Mouse (Mus musculus) heart, embryonic 10.5 days (tissue): Measurements from ENCODE around the gene Rmdn3. TPM values are rescaled to one million over a fixed set of nuclear protein-coding genes. Genes with fewer than 3 reads are reported as not detected.
A peak's percentile ranks its signal among the peaks of the same experiment; 100 is the strongest.

Experiments used
- DNase-seq: peaks from one replicate; pipeline ENCODE4 v3.0.0-alpha.2; 2017; ENCODE audit warnings: low spot score
- H3K27ac ChIP-seq: fragments of 300-500 bp; sonication (generic); 2 replicates; pipeline ENCODE4 v1.5.1; 2016; ENCODE audit warnings: mild to moderate bottlenecking
- H3K27me3 ChIP-seq: fragments of 300-500 bp; sonication (generic); 2 replicates; pipeline ENCODE4 v1.6.1; 2016; ENCODE audit warnings: mild to moderate bottlenecking; ENCODE audit not compliant: poor library complexity, insufficient read depth, severe bottlenecking
- H3K36me3 ChIP-seq: fragments of 300-500 bp; sonication (generic); 2 replicates; pipeline ENCODE4 v1.6.1; 2016; ENCODE audit warnings: mild to moderate bottlenecking, moderate library complexity
- H3K4me1 ChIP-seq: fragments of 300-500 bp; sonication (generic); 2 replicates; pipeline ENCODE4 v1.6.1; 2016; ENCODE audit warnings: mild to moderate bottlenecking
- H3K4me3 ChIP-seq: fragments of 300-500 bp; sonication (generic); 2 replicates; pipeline ENCODE4 v1.5.1; 2016; ENCODE audit warnings: mild to moderate bottlenecking, moderate library complexity
- H3K9me3 ChIP-seq: fragments of 300-500 bp; sonication (generic); 2 replicates; pipeline ENCODE4 v1.6.1; 2016; ENCODE audit warnings: mild to moderate bottlenecking, moderate library complexity
- WGBS: fragments of 180-500 bp; shearing (Covaris S2); methylation state at CpG from one replicate; pipeline ENCODE4 v1.1.7; 2016; 5-methylcytosine and 5-hydroxymethylcytosine counted together
- polyA plus RNA-seq: library from polyadenylated mRNA; unstranded; fragments of >200 nt; fragmentation: Nextera tagmentation; extraction: Ambion mirVana; gene quantifications from 2 replicates; pipeline ENCODE4 v1.2.1, GENCODE M21; 2016

Rmdn3 gene
- polyA plus RNA-seq, 1 experiment from 2014 or later, result 43.8 TPM

DNA sequence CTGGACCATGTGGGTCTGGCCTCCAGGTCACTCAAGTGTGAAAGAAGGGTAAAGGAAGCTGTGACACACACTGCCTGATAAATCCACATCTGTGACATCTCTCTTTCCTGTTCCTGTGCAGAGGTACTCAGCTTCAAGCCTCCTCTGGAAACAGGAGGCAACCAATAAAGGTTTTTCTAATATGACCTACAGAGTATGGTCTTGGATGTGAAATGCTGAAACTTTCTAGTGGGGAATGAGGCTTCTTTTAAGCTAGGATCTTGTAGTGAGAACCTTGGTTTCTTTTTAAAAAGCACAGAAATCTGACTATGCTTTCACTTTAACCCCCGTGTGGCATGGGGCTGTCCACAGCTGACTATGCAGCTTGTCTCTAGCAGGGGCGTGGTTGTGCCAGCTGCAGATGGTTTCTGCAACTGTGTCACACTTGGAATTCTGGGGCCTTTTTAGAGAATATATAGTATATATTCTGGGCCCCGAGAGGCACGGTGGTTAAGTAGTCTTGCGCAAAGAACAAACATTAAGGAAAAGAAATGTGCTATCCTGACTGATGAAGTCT, 20.6 kb upstream of the Rmdn3 start:
- WGBS, result 86% methylated on average over 5 of the region's 5 CpGs
- no peak overlapping the region for H3K27ac ChIP-seq
- H3K4me3 ChIP-seq, result no peak overlapping the region
- no peak for DNase-seq
- H3K27me3 ChIP-seq, result peaks cover 13% of the 10 kb centered on the region
- peaks cover 30% of the 10 kb centered on the region for H3K36me3 ChIP-seq
- peaks cover 34% of the 10 kb centered on the region for H3K4me1 ChIP-seq
- no peaks in the 10 kb centered on the region for H3K9me3 ChIP-seq

DNA sequence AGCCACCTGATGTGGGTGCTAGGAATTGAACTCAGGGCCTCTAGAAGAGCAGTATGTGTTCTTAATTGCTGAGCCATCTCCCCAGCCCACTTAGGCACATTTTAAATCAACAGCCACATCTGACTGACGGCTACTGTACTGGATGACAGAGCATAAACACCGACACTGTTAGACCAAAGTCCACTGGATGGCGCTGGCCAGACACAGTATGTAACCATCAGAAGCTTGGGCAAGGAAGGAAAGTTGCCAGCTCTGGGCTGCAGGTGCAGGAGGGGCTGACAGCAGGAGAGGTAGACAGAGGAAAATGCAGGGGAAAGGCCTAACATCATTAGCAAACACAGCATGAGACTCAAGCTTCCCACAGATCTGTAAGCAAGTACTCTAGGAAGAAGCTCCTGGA, 19.9 kb upstream of the Rmdn3 start:
- Histone ChIP-seq H3K36me3 (peaks cover 35% of the 10 kb centered on the region), H3K27me3 (peaks cover 13% of the 10 kb centered on the region), H3K4me3 (no peak overlapping the region), H3K4me1 (peaks cover 41% of the 10 kb centered on the region), H3K27ac (no peak overlapping the region), H3K9me3 (no peaks in the 10 kb centered on the region)
- DNase-seq, result no peak
- WGBS, result 45% methylated on average over 3 of the region's 3 CpGs

DNA sequence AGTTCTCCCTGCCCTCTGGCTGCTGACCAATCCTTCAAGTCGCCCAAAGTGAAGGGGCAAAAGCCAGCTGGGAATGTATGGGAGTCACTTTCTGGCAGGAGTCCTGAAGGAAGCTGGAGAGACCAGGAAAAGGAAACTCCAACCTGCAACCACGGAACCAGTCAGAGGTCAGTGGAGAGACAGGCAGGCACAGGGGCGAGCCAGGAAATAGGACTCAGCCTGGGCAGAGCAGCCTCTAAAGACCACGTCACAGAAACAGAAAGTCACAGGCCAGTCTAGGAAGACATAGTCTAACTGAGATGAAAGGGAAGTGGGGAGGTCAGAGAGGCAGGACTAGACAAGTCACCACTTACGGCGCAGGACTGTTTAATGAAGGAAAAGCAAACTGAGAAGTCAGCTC, 18.8 kb upstream of the Rmdn3 start:
- 0 out of 2 replicates have a peak overlapping the region, but pooled peaks have one; percentile 49 for H3K27ac ChIP-seq
- 55% methylated on average over 6 of the region's 6 CpGs for WGBS
- H3K36me3 ChIP-seq, result peaks cover 30% of the 10 kb centered on the region

DNA sequence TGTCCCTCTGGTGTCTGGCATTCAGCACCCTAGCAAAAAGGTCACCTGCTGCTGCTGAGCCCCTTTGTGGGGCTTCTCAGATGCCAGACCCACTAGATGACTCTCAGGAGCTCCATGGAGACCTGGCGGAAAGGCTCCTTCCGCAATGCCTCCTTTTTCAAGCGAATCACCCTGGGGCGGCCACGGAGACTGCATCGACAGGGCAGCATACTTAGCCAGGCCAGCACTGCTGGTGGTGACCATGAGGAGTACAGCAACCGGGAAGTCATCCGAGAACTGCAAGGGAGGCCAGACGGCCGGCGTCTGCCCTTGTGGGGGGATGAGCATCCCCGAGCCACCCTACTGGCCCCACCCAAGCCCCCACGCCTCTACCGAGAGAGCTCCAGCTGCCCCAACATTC, 18.0 kb upstream of the Rmdn3 start:
- no peaks in the 10 kb centered on the region for H3K9me3 ChIP-seq
- no peak overlapping the region for H3K4me3 ChIP-seq
- peaks cover 23% of the 10 kb centered on the region for H3K36me3 ChIP-seq
- peaks cover 43% of the 10 kb centered on the region for H3K4me1 ChIP-seq
- peak overlapping the region; percentile 49 for H3K27ac ChIP-seq
- H3K27me3 ChIP-seq, result peaks cover 17% of the 10 kb centered on the region
- DNase-seq, result no peak
- 54% methylated on average over 14 of the region's 14 CpGs for WGBS

More for the DNA sequence above, 18.8 kb upstream of the Rmdn3 start:
- H3K4me3 ChIP-seq, result no peak overlapping the region
- H3K4me1 ChIP-seq, result peaks cover 43% of the 10 kb centered on the region
- H3K27me3 ChIP-seq, result peaks cover 13% of the 10 kb centered on the region
- DNase-seq, result no peak
- H3K9me3 ChIP-seq, result no peaks in the 10 kb centered on the region

DNA sequence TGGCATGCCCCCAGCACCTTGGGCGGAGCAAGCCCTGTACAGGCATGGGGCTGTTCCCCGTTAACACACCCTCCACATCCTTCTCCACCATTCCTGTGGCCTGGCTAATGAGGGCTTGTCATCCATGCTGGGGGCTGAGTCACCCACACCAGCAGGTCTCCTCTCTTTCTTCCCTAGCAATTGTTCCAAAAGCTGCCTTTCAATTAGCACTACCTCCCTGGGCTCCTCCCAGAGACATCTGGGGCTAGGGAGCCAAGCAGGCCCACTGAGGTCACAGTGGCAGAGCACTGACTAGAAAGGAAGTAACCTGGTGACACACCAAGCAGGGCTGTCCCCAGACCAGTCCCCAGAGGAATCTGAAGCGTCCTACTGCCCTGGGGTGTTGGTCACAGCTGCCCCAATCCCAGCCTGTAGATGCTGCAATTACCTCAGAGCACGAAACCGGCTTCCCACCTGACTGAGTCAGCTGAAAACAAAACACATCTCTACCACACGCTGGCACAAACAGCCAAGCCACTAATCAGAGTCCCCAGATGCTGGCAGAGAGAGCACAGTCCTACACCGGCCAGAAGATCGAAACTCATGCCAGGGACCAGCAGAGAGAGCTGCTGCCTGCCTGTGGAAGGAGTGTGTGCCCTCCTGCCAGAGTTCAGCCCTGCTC, 17.3 kb upstream of the Rmdn3 start, which contains the start of gene Gm14137:
Gene Gm14137, plus strand, starts transcription at position 519 of the 661 bp plus-strand sequence.
- 50% methylated on average over 8 of the region's 8 CpGs for WGBS
- H3K9me3 ChIP-seq, result no peaks in the 10 kb centered on the region
- H3K27ac ChIP-seq, result peak within 1 kb of the TSS; percentile 75
- H3K4me3 ChIP-seq, result peak within 1 kb of the TSS; percentile 43
- peaks cover 16% of the 10 kb centered on the region for H3K36me3 ChIP-seq
- H3K4me1 ChIP-seq, result peaks cover 43% of the 10 kb centered on the region
- DNase-seq, result no peak
- peaks cover 24% of the 10 kb centered on the region for H3K27me3 ChIP-seq

DNA sequence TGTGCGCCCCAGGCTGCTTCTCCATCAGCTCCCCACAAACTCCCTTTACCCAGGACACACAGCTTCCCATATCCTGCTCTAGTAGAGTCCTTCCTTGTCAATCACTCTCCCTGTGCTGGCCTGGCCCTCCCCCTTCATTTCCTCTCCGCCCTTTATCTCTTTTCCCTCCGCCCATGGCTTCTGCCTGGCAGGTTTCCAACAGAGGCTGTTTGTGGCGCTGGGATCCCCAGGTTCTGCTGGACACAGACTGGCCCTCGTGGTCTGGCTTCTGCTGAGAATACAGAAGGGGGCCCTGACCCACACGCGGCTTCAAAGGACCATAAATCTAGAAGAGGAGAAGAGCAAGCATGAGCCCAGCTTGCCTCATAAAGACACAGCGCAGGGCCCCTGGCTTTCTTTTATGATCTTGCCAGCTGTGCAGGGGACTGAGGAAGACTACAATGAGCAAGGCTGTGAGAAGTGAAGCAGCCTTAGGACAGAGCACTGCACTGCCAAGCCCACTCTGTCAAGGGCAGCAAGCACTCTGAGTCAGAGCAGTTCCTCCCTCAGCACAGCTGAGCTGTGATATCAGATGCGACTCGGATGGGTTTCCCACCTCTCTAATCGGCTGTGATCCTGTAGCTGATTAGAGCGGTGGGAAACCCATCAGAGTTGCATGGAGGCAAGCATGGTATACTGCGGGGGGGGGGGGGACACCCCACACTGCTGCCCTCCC, 16.2 kb upstream of the Rmdn3 start:
- Histone ChIP-seq H3K4me1 (peaks cover 45% of the 10 kb centered on the region), H3K27ac (peak overlapping the region; percentile 75), H3K36me3 (peaks cover 8% of the 10 kb centered on the region; the same call in 1 of the 2 replicates), H3K4me3 (peak overlapping the region; percentile 43), H3K9me3 (no peaks in the 10 kb centered on the region), H3K27me3 (peaks cover 30% of the 10 kb centered on the region)
- peak; percentile 85 for DNase-seq
- 11% methylated on average over 13 of the region's 13 CpGs for WGBS

DNA sequence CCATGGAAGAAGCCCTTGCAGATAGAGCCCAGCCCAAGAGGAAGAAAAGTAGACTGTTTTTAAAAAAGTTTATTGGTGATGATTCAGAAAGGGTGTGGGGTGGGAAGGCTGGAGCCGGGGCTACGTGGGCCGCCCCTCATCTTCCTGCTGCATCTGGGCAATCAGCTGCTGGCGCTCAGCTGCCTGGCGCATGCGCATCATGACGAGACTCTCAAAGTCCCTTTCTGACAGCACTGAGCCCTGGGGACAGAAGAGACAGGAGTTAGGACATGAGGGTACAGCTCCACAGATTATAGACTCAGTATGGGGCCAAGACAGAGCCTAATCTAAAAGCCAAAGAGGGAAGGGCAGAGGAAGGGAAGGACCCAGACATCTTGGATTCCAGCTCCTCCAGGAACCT, 15.6 kb upstream of the Rmdn3 start:
- no peak overlapping the region; the same call in 1 of the 2 replicates for H3K4me3 ChIP-seq
- WGBS, result 74% methylated on average over 7 of the region's 7 CpGs
- DNase-seq, result no peak
- H3K27me3 ChIP-seq, result peaks cover 30% of the 10 kb centered on the region
- H3K36me3 ChIP-seq, result peaks cover 4% of the 10 kb centered on the region; the same call in 1 of the 2 replicates
- peaks cover 50% of the 10 kb centered on the region for H3K4me1 ChIP-seq
- peak overlapping the region; percentile 75 for H3K27ac ChIP-seq
- no peaks in the 10 kb centered on the region for H3K9me3 ChIP-seq

DNA sequence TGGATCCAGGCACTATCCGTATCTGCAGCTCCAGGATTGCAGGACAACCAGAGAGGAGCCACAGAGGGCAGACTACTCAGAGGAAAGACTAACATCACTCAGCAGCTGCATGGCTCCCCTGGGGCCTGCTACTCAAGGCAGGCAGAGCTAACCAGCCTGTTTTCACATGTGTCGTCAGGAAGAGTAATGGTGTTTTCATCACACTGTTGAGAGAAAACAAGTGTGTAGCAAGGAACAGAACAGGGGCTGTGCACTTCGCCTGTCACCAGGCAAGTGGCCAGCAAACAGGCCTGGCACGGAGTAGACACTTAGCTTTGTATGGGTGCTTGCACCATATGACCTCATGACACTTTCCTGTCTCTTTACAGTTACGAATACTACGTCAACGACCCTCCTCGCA, 14.7 kb upstream of the Rmdn3 start:
- H3K36me3 ChIP-seq, result peaks cover 4% of the 10 kb centered on the region; the same call in 1 of the 2 replicates
- 42% methylated on average over 8 of the region's 8 CpGs for WGBS
- peaks cover 34% of the 10 kb centered on the region for H3K27me3 ChIP-seq
- H3K9me3 ChIP-seq, result no peaks in the 10 kb centered on the region
- no peak overlapping the region for H3K27ac ChIP-seq
- peaks cover 57% of the 10 kb centered on the region for H3K4me1 ChIP-seq
- DNase-seq, result no peak
- H3K4me3 ChIP-seq, result no peak overlapping the region

DNA sequence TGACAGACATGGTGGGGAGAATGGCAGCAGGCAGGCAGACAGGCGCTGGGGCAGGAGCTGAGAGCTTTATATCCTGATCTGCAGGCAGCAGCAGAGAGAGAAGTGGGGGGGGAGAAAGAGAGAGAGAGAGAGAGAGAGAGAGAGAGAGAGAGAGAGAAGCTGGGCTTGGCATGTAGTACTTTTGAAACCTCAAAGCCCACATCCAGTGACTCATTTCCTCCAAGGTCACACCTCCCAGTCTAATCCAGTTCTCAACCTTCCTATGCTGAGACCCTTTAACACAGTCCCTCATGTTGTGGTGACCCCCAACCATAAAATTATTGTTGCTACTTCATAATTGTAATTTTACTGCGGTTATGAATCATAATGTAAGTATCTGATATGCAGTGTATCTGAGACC, 13.4 kb upstream of the Rmdn3 start:
- H3K4me3 ChIP-seq, result no peak overlapping the region
- no peak for DNase-seq
- peaks cover 4% of the 10 kb centered on the region; the same call in 1 of the 2 replicates for H3K36me3 ChIP-seq
- no peak overlapping the region for H3K27ac ChIP-seq
- WGBS, result 73% methylated on average over 2 of the region's 2 CpGs
- H3K4me1 ChIP-seq, result peaks cover 54% of the 10 kb centered on the region
- H3K9me3 ChIP-seq, result no peaks in the 10 kb centered on the region
- H3K27me3 ChIP-seq, result peaks cover 44% of the 10 kb centered on the region

DNA sequence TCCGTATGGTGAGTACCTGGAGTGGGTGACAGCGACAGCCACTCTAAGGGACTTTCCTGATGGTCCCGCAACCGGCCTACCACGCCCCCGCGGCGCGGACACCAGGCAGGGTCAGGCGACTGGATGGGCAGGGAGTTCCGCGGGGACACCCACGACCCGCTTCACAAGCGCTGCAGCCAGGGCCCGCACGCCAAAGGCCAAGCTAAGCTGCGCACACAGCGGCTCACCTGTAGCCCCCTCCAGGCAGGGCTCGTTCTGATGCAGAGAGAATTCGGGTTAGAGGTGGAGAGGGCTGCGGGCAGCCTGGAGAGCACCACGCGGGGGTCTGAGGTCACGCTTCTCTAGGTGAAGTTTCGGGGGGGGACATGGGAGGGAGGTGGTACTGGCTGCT, 11.0 kb upstream of the Rmdn3 start:
- DNase-seq, result no peak
- Histone ChIP-seq H3K4me1 (peaks cover 31% of the 10 kb centered on the region), H3K4me3 (peak overlapping the region; percentile 73), H3K27me3 (peaks cover 44% of the 10 kb centered on the region), H3K36me3 (peaks cover 4% of the 10 kb centered on the region; the same call in 1 of the 2 replicates), H3K9me3 (no peaks in the 10 kb centered on the region), H3K27ac (peak overlapping the region; percentile 72)
- WGBS, result 4% methylated on average over 26 of the region's 26 CpGs

DNA sequence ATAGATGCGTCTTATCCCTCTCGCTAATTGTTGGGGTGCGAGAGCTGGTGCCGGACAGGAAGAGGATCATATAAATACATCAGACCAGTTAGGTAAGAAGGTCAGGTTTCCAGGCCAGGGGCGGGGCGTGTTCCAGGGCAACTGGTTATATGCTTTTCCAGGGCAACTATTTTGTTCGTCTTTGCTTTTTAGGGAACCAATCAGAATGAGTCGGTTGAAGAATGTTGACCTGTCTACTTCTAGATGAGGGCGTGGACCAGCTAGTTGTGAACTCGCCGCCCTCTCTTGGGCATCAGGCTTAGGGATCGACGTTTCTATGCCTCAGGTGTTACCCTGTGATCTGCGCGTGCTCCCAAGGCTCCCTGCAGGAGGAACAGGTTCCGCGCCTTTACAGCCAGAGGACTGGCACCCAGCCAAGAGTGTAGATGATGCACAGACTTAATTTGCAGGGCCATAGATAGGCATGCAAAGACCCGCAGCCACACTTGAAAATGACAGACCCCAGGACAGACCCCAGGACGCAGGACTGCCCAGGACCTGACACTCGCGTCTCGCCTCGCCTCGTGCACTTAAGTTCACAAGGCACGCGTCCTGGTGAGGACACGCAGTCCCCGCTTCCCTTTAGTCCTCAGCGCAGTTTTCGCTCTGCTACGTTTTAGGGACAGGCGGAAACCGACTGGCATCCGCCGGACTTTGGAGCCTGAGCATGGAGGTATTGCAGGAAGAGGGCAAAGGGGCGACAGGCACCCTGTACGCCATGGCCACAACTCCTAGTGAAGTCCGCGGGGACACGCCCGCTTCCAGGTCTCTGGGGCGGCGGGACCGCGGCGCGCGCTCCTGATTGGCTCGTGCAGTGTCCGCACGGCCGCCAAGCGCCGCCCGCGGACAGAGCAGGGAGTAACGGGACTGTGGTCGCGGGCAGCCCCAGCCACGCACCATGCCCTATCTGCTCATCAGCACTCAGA, 10.3 kb upstream of the Rmdn3 start, which contains the start of gene Gchfr:
Gene Gchfr, plus strand, starts transcription at position 873 of the 965 bp plus-strand sequence.
- peak; percentile 86 for DNase-seq
- no peaks in the 10 kb centered on the region for H3K9me3 ChIP-seq
- H3K27me3 ChIP-seq, result peaks cover 44% of the 10 kb centered on the region
- peaks cover 4% of the 10 kb centered on the region; the same call in 1 of the 2 replicates for H3K36me3 ChIP-seq
- H3K4me1 ChIP-seq, result peaks cover 24% of the 10 kb centered on the region
- H3K27ac ChIP-seq, result peak within 1 kb of the TSS; percentile 72
- under 1% methylated on average over 60 of the region's 60 CpGs for WGBS
- peak within 1 kb of the TSS; percentile 73 for H3K4me3 ChIP-seq

DNA sequence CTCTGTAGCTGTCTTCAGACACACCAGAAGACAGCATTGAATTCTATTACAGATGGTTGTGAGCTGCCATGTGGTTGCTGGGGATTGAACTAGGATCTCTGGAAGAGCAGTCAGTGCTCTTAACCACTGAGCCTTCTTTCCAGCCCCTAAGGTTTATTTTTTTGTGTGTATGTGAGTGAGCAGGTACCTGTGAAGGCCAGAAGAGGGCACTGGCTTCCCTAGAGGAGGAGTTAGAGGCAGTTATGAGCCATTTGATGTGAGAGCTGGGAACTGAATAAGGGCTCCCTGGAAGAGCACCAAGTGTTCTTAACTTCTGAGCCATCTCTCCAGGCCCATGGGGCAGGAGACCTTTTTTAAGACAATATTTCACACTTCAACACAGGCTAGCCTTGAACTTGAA, 8.6 kb upstream of the Rmdn3 start:
- no peaks in the 10 kb centered on the region for H3K36me3 ChIP-seq
- peaks cover 27% of the 10 kb centered on the region for H3K4me1 ChIP-seq
- H3K9me3 ChIP-seq, result no peaks in the 10 kb centered on the region
- H3K27ac ChIP-seq, result no peak overlapping the region
- H3K27me3 ChIP-seq, result peaks cover 44% of the 10 kb centered on the region
- H3K4me3 ChIP-seq, result no peak overlapping the region
- DNase-seq, result no peak
